Mouse (Mus musculus): ENCODE results near the gene Heatr5b. TPM values are rescaled to one million over a fixed set of nuclear protein-coding genes. Genes with fewer than 3 reads are reported as not detected.
A peak's percentile ranks its signal among the peaks of the same experiment; 100 is the strongest.
"Not testable (repeated sequence)": the region's sequence is repeated elsewhere in the genome, so short reads cannot be mapped to it uniquely, and the experiment has no call there.

The Heatr5b gene
- 10 to 100 TPM; 50.4 to 56.4 TPM for total RNA-seq (2021)
- long read RNA-seq, experiment 1, full-length matches to known transcripts = 8 of 18 reads
- long read RNA-seq, experiment 1, partial matches to known transcripts = 7 of 18 reads
- long read RNA-seq, experiment 1, other reads (novel, unspliced or antisense) = 3 of 18 reads
- long read RNA-seq, experiment 2, full-length matches to known transcripts = 7 of 16 reads
- long read RNA-seq, experiment 2, partial matches to known transcripts = 5 of 16 reads
- long read RNA-seq, experiment 2, other reads (novel, unspliced or antisense) = 4 of 16 reads

DNA sequence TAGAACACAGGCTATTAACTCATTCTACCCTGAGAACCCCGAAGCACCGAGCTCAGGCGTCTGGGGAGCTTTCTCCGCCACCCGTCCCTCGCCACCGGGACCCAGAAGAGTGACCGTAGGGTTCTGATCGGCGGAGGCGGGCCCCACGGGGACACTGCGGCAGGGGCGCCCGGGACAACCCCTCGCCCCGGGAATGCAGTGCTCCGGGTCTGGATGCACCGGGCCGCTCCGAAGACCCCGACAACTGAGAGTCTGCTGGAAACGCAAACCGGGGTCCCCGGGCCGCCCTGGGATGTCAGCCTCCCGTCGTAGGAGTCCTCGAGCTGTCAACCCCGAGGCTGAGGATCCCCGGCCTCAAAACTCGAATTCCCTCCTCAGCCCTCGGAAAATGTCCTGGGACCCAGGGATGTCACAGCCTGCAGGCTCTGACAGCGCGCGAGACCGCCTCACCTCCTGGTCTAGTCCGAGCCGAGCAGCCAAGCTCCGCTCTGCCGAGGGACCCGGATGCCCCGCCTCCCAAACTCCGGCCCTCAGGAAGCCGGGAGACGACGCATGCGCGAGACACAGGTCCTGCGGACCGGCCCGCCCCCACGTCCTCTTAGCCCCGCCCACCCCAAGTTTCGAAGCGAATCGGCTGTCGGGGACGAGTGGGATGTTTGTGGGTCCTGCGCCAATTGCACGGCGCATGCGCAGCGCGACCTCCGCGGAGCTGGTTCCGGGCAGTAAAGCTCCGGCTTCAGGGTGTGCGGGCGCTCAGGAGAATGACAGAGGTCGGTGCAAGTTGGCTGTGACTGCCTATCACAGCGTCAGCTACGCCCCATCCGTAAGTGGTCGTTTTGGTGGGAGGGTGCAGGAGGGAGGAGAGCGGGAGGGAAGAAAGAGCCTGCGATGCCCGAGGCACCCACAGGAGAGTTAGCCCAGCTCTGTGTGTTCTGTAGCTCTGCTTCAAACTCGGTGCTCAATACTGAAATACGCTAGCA, at the start of gene Heatr5b, which contains the start of gene Gpatch11:
Heatr5b (minus strand) TSS at position 509 of the 980 bp plus-strand sequence.
Gpatch11 (plus strand) TSS at position 712 of the 980 bp plus-strand sequence.
- peak; percentile 96 to 99 for DNase-seq (ENCODE audit: low spot score in 2 of 2)

GRCm38 (mm10) chr17:78883291-78883690, 48.1 kb upstream of the Heatr5b start:
- DNase-seq (ENCODE audit: low spot score in 2 of 2) = no peak

DNA sequence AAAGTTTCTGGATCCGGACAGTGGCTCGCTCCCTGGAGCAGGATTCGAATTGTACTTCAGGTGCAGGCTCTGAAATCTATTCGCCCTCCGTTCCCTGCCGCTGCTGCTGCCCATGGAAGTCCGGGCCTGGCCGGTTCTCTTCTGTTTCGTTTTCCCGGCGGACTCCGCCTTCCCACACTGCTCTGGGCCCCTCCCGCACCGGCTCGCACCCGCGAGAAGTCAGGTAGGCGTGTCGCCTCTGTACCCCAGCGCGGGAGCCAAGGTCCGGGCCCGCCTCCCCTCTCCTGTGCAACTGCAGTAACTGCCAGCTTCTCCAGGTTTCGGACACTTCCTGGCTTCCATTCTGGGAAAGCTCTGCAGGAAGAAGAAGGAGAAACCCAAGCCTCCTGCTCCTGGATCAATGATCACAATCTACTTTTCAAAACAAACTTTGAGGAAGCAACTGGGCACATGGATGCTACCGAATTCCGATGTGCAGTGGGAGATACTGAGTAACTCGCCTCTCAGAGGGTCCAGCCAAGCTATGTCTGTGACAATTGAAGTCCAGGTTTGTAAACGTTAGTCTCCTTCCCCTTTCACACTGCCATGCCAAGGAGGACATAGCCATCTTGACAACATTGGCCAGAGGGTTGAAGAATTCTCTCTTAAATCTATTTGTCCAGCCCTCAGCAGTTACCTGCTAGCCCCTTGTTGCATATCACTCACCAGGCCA, 47.4 kb upstream of the Heatr5b start, which contains the start of gene Eif2ak2:
Eif2ak2 (minus strand) TSS at position 173 of the 712 bp plus-strand sequence.
- peak; percentile 35 to 41 for DNase-seq (ENCODE audit: low spot score in 2 of 2)

- no peak for DNase-seq (ENCODE audit: low spot score in 2 of 2)
Measured at GRCm38 (mm10) chr17:78881878-78882304, 46.7 kb upstream of the Heatr5b start.

- no peak for DNase-seq (ENCODE audit: low spot score in 2 of 2)
Measured at GRCm38 (mm10) chr17:78873886-78874285, 38.7 kb upstream of the Heatr5b start.

- DNase-seq (ENCODE audit: low spot score in 2 of 2) = no peak
Measured at GRCm38 (mm10) chr17:78856243-78856642, 21.1 kb upstream of the Heatr5b start.

GRCm38 (mm10) chr17:78842271-78842928, 7.2 kb upstream of the Heatr5b start:
- DNase-seq (ENCODE audit: low spot score in 2 of 2) = no peak

DNA sequence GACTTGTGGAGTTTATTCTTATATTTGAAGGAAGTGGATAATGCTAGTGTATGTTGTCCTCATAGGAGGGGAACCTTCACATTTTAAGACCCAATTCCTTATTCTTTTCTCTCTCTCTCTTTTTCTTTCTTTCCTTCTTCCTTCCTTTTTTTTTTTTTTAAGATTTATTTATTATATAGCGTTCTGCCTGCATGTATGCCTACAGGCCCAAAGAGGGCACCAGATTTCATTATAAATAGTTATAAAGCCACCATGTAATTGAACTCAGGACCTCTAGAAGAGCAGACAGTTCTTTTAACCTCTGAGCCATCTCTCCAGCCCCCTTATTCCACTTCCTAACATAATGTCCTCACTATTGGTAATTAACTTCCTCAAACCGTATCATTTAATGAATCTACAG, 892 bp upstream of the Heatr5b start:
- no peak for DNase-seq (ENCODE audit: low spot score in 2 of 2)

- DNase-seq (ENCODE audit: low spot score in 2 of 2) = no peak
Measured at GRCm38 (mm10) chr17:78824346-78824745, 10.8 kb downstream of the Heatr5b start.

GRCm38 (mm10) chr17:78809582-78809981, 25.6 kb downstream of the Heatr5b start:
- DNase-seq (ENCODE audit: low spot score in 2 of 2) = no peak

GRCm38 (mm10) chr17:78809019-78809418, 26.1 kb downstream of the Heatr5b start:
- DNase-seq (ENCODE audit: low spot score in 2 of 2) = no peak

GRCm38 (mm10) chr17:78797222-78797621, 37.9 kb downstream of the Heatr5b start:
- DNase-seq (ENCODE audit: low spot score in 2 of 2) = no peak

DNA sequence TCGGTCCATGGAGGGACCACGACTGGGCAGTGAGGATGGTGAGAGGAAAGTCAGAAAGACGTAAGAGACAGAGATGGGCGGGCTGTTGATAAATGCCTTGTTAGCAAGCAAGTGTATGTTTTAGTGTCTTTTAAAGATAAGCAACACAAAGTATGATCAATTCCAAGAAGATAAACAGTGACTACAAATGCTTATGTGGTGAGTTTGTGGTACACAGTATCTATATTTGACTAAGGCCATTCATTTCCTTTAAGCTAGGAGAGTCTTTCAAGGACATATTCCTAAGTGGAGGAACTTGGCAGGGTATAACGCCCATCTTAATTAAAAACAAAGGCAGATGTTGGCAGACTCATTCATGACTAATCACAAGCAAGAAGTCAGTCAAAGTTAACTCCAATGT, 40.8 kb downstream of the Heatr5b start:
- no peak for DNase-seq (ENCODE audit: low spot score in 2 of 2)

DNA sequence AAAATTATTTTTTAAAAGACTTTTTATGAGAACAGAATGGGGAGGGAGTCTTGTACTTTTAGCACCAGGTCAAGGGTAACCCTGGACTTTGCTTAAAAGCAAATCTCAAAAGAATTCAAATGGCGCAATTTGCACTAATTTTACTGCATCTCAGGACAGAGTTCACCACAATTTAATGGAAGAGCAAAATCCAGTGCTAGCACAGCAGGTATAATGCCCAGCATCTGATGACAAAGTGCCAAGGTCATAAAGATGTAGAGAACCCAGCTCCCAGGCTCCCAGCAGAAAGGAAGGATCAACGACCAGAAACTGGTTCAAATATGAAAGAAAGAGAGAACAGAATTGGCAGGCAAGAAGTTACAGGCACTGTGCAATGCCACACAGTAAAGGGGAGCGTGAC, 43.0 kb downstream of the Heatr5b start:
- DNase-seq (ENCODE audit: low spot score in 2 of 2) = no peak

DNA sequence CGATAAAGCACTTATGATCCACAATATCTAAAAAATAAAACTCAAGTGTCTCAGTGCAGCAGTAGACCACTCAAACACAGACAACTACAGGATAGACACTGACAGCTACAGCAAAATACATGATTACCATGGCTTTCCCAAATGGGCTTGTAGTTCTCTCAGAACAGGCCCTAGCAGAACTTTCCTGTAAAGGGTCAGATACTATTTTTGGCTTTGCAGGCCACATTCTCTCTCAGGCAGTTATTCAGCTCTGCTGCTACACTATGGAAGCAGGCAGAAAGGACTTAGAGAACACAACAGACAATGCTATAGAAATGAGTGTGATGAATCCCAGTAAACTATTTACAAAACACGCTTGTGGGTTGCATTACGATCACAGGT, 43.5 kb downstream of the Heatr5b start:
- no peak for DNase-seq (ENCODE audit: low spot score in 2 of 2)

- no peak for DNase-seq (ENCODE audit: low spot score in 2 of 2)
Measured at GRCm38 (mm10) chr17:78791068-78791689, 44.0 kb downstream of the Heatr5b start.

- DNase-seq (ENCODE audit: low spot score in 2 of 2) = not testable (repeated sequence)
Measured at GRCm38 (mm10) chr17:78788273-78788672, 46.9 kb downstream of the Heatr5b start.

- no peak for DNase-seq (ENCODE audit: low spot score in 2 of 2)
Measured at GRCm38 (mm10) chr17:78778765-78779164, 56.4 kb downstream of the Heatr5b start.

DNA sequence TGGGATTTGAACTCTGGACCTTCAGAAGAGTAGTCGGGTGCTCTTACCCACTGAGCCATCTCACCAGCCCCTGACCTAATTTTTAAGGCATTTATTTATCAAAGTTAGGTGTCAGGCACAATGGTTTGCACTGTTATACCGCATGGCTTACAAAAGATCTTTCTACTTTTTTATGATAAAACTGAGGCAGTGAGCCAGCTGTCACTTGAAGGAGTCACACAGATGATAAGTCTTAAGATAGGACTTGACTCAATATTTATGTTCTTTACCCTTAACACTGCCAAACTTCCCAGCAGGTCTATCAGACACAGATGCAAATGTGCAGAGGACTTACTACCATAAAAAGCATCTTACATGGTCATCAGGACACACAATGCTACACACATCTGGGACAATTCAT, 62.8 kb downstream of the Heatr5b start:
- no peak for DNase-seq (ENCODE audit: low spot score in 2 of 2)

DNA sequence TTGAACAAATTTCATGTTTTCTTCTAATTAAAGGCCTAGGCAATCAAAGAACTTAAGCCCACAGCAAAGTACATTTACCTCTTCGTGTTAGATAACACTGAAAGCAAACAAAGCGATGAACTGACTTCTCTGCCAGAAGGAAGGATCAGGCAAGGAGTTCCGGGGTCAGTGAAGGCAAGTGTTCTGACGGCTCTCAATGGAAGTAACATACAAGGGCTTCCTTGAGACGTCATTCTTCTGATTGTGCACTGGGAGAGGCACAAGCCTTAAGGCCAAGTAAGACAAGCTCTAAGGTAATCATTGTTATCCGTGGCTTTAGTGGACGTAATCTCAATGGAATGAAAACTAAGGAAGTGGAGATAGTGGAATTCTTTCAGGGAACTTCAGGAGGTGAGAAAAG, 64.2 kb downstream of the Heatr5b start:
- DNase-seq (ENCODE audit: low spot score in 2 of 2) = no peak
